Mouse (Mus musculus) induced T-regulatory cell, adult 2 months (primary cell): ENCODE measurements around the gene Fads3.

Source experiments
- DNase-seq: peaks from one replicate; pipeline ENCODE4 v3.0.0-alpha.2; 2012; ENCODE audit warnings: low read depth

Gene Fads3

GRCm38 (mm10) chr19:10070186-10070980 lies 29.0 kb downstream of the Fads3 start:
- DNase-seq = no peak

- DNase-seq = no peak
Observed at GRCm38 (mm10) chr19:10071166-10071565, 29.8 kb downstream of the Fads3 start.

GRCm38 (mm10) chr19:10071892-10072291 lies 30.5 kb downstream of the Fads3 start:
- DNase-seq = no peak

GRCm38 (mm10) chr19:10073145-10073544 lies 31.8 kb downstream of the Fads3 start:
- DNase-seq = no peak

- DNase-seq = no peak
Observed at GRCm38 (mm10) chr19:10078392-10078791, 37.0 kb downstream of the Fads3 start.

GRCm38 (mm10) chr19:10080384-10080783 lies 39.0 kb downstream of the Fads3 start:
- no peak for DNase-seq

GRCm38 (mm10) chr19:10082105-10082504 lies 40.7 kb downstream of the Fads3 start:
- DNase-seq = no peak

GRCm38 (mm10) chr19:10085454-10085853 lies 44.1 kb downstream of the Fads3 start:
- no peak for DNase-seq

GRCm38 (mm10) chr19:10086976-10087375 lies 45.6 kb downstream of the Fads3 start:
- no peak for DNase-seq

GRCm38 (mm10) chr19:10093829-10094228 lies 52.5 kb downstream of the Fads3 start:
- no peak for DNase-seq

- no peak for DNase-seq
Observed at GRCm38 (mm10) chr19:10094695-10095094, 53.3 kb downstream of the Fads3 start.

GRCm38 (mm10) chr19:10096371-10096876 lies 55.1 kb downstream of the Fads3 start:
- DNase-seq = no peak

- DNase-seq = no peak
Observed at GRCm38 (mm10) chr19:10097826-10098225, 56.5 kb downstream of the Fads3 start.

- peak; percentile 53 for DNase-seq
Observed at GRCm38 (mm10) chr19:10100631-10101071, 59.3 kb downstream of the Fads3 start.

- peak; percentile 55 for DNase-seq
Observed at GRCm38 (mm10) chr19:10101341-10102053, 60.1 kb downstream of the Fads3 start, which contains the start of gene Fads2. Fads2 (minus strand) TSS chr19:10101746.

- no peak for DNase-seq
Observed at GRCm38 (mm10) chr19:10102054-10102700, 60.8 kb downstream of the Fads3 start.

GRCm38 (mm10) chr19:10104234-10104633 lies 62.9 kb downstream of the Fads3 start:
- DNase-seq = no peak

- no peak for DNase-seq
Observed at GRCm38 (mm10) chr19:10105034-10105493, 63.7 kb downstream of the Fads3 start.

- DNase-seq = no peak
Observed at GRCm38 (mm10) chr19:10106634-10107033, 65.3 kb downstream of the Fads3 start.

- no peak for DNase-seq
Observed at GRCm38 (mm10) chr19:10107051-10107611, 65.8 kb downstream of the Fads3 start.

- no peak for DNase-seq
Observed at GRCm38 (mm10) chr19:10108129-10108528, 66.8 kb downstream of the Fads3 start.

GRCm38 (mm10) chr19:10108666-10109065 lies 67.3 kb downstream of the Fads3 start:
- no peak for DNase-seq
